Mouse (Mus musculus): ENCODE data around the gene Pitx2. TPM values are rescaled to one million over a fixed set of nuclear protein-coding genes. Genes with fewer than 3 reads are reported as not detected.
A peak's percentile ranks its signal among the peaks of the same experiment; 100 is the strongest.

Gene Pitx2
- total RNA-seq, 1 experiment: 9.8 TPM

DNA sequence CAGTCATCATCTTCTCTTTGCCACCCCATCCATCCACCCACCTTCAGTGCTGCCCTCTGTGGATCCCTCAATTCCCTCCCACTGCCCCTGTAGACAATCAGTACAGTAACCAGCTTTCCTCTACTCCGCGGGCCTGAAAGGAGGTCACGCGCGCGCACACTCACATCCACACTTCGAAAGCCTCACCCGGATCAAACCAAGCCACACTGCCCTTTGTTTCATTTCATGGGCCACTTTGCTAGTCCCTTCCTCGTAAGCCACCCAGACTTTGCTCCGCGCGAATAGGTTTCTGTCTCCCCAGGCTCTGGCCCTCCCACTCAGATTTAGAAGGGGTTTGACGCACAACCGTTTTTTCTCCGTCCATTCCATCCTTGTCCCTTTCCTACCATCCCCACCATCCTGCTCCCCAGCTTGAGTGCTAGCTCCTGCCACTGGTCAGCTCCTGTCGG lies 494 bp upstream of the Pitx2 start:
- Histone ChIP-seq H3K4me3 (ENCODE audit: insufficient read depth in 1 of 2, low read depth in 1 of 2, low read length in 2 of 2, poor library complexity in 1 of 2, severe bottlenecking in 1 of 2) (peak overlapping the region; percentile 14 to 54; a peak in 2 of 4 replicates), H3K9me3 (ENCODE audit: control insufficient read depth, insufficient read depth, low read depth, low read length) (no peaks in the 10 kb centered on the region), H3K36me3 (ENCODE audit: control insufficient read depth, insufficient read depth, low read length, poor library complexity, severe bottlenecking) (no peaks in the 10 kb centered on the region), H3K9ac (ENCODE audit: insufficient read depth, low read depth, low read length, poor library complexity, severe bottlenecking) (no peak overlapping the region), H3K27ac (ENCODE audit: insufficient read depth, low read depth, low read length, poor library complexity, severe bottlenecking) (no peak overlapping the region), H3K4me1 (ENCODE audit: control insufficient read depth in 2 of 2, insufficient read depth in 2 of 2, low read length in 2 of 2, poor library complexity in 1 of 2) (peaks cover 0 to 3% of the 10 kb centered on the region in 2 experiments; a peak in 1 of 4 replicates)
- TF ChIP-seq ZC3H11A (IDR thresholded peaks at IDR 0.05; ENCODE audit: borderline replicate concordance, low read depth, low read length) (no peak), CHD2 (IDR thresholded peaks at IDR 0.05; ENCODE audit: low read depth, low read length) (no peak), MAFK (IDR thresholded peaks at IDR 0.05; ENCODE audit: insufficient read depth, low read depth, low read length) (no peak), ZNF384 (IDR thresholded peaks at IDR 0.05; ENCODE audit: low read depth, low read length) (no peak), HCFC1 (IDR thresholded peaks at IDR 0.05; ENCODE audit: borderline replicate concordance, insufficient read depth, low read length) (no peak)
- in situ Hi-C loops (cut with MboI; ENCODE audit: low sequenced_read_pairs in 2 of 2, unreplicated experiment in 2 of 2): no loop called here
- DNase-seq (ENCODE audit: low read depth, low spot score): no peak

DNA sequence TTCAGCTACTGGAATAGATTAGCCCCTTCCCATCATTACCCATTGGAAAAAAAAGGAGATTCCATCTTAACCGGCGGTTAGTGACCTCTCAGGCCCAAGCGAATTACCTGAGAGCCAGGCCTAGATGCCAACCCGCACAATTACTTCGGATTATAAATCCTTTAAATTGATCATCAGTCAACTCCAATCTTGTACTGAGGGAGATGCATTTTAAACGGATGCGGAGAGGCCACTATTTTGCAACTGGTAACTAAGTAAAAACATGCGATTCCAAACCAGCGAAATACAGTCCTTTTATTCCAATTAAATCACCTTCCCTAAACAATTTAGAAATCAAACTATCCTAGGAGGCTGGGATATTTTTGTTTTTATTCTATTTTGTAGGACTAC lies 818 bp downstream of the Pitx2 start:
- Histone ChIP-seq H3K4me3 (ENCODE audit: insufficient read depth in 1 of 2, low read depth in 1 of 2, low read length in 2 of 2, poor library complexity in 1 of 2, severe bottlenecking in 1 of 2) (no peak overlapping the region), H3K36me3 (ENCODE audit: control insufficient read depth, insufficient read depth, low read length, poor library complexity, severe bottlenecking) (no peaks in the 10 kb centered on the region), H3K9ac (ENCODE audit: insufficient read depth, low read depth, low read length, poor library complexity, severe bottlenecking) (no peak overlapping the region), H3K4me1 (ENCODE audit: control insufficient read depth in 2 of 2, insufficient read depth in 2 of 2, low read length in 2 of 2, poor library complexity in 1 of 2) (peaks cover 0 to 3% of the 10 kb centered on the region in 2 experiments; a peak in 1 of 4 replicates), H3K27ac (ENCODE audit: insufficient read depth, low read depth, low read length, poor library complexity, severe bottlenecking) (no peak overlapping the region), H3K9me3 (ENCODE audit: control insufficient read depth, insufficient read depth, low read depth, low read length) (no peaks in the 10 kb centered on the region)
- TF ChIP-seq ZC3H11A (IDR thresholded peaks at IDR 0.05; ENCODE audit: borderline replicate concordance, low read depth, low read length) (no peak), MAFK (IDR thresholded peaks at IDR 0.05; ENCODE audit: insufficient read depth, low read depth, low read length) (no peak), CHD2 (IDR thresholded peaks at IDR 0.05; ENCODE audit: low read depth, low read length) (no peak), HCFC1 (IDR thresholded peaks at IDR 0.05; ENCODE audit: borderline replicate concordance, insufficient read depth, low read length) (no peak), ZNF384 (IDR thresholded peaks at IDR 0.05; ENCODE audit: low read depth, low read length) (no peak)
- in situ Hi-C loops (cut with MboI; ENCODE audit: low sequenced_read_pairs in 2 of 2, unreplicated experiment in 2 of 2): loop anchor here (5.0 to 25.0 kb wide), 5 partner anchors 856 to 1912 kb away; partner anchors contain the start of genes Lef1 (in 1 of the 2) and Neurog2 (in 1 of the 2)
- DNase-seq (ENCODE audit: low read depth, low spot score): no peak

DNA sequence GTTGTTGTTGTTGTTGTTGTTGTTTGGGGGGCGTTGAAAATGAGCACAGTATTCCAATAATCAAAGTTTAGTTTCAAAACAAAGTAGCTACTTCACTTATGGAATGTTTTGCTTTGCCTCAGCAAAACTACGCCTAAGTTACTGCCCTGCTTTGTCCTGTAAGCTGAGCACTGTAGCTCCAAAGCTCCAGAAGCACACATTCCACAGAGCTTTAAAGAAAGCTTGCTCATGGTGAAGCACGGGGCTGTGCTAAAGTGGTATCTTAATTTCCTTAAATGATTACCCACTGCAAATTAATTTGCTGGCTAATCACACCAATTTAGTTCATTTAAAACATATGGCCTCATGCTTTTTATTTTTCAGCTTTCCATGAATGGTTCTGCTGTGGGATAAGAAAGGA lies 1.5 kb downstream of the Pitx2 start:
- no peak overlapping the region for H3K4me3 ChIP-seq (ENCODE audit: insufficient read depth in 1 of 2, low read depth in 1 of 2, low read length in 2 of 2, poor library complexity in 1 of 2, severe bottlenecking in 1 of 2)
- DNase-seq (ENCODE audit: low read depth, low spot score): no peak
- no peak overlapping the region for H3K27ac ChIP-seq (ENCODE audit: insufficient read depth, low read depth, low read length, poor library complexity, severe bottlenecking)
- no peaks in the 10 kb centered on the region for H3K9me3 ChIP-seq (ENCODE audit: control insufficient read depth, insufficient read depth, low read depth, low read length)
- no peaks in the 10 kb centered on the region for H3K36me3 ChIP-seq (ENCODE audit: control insufficient read depth, insufficient read depth, low read length, poor library complexity, severe bottlenecking)
- H3K9ac ChIP-seq (ENCODE audit: insufficient read depth, low read depth, low read length, poor library complexity, severe bottlenecking): no peak overlapping the region
- no peak for TF ChIP-seq HCFC1 (IDR thresholded peaks at IDR 0.05; ENCODE audit: borderline replicate concordance, insufficient read depth, low read length)
- no peak for TF ChIP-seq MAFK (IDR thresholded peaks at IDR 0.05; ENCODE audit: insufficient read depth, low read depth, low read length)
- no peak for TF ChIP-seq CHD2 (IDR thresholded peaks at IDR 0.05; ENCODE audit: low read depth, low read length)
- no peak for TF ChIP-seq ZNF384 (IDR thresholded peaks at IDR 0.05; ENCODE audit: low read depth, low read length)
- no peak for TF ChIP-seq ZC3H11A (IDR thresholded peaks at IDR 0.05; ENCODE audit: borderline replicate concordance, low read depth, low read length)
- peaks cover 0 to 3% of the 10 kb centered on the region in 2 experiments; a peak in 1 of 4 replicates for H3K4me1 ChIP-seq (ENCODE audit: control insufficient read depth in 2 of 2, insufficient read depth in 2 of 2, low read length in 2 of 2, poor library complexity in 1 of 2)
- in situ Hi-C loops (cut with MboI; ENCODE audit: low sequenced_read_pairs in 2 of 2, unreplicated experiment in 2 of 2): loop anchor here (5.0 to 25.0 kb wide), 5 partner anchors 856 to 1911 kb away; partner anchors contain the start of genes Lef1 (in 1 of the 2) and Neurog2 (in 1 of the 2)

DNA sequence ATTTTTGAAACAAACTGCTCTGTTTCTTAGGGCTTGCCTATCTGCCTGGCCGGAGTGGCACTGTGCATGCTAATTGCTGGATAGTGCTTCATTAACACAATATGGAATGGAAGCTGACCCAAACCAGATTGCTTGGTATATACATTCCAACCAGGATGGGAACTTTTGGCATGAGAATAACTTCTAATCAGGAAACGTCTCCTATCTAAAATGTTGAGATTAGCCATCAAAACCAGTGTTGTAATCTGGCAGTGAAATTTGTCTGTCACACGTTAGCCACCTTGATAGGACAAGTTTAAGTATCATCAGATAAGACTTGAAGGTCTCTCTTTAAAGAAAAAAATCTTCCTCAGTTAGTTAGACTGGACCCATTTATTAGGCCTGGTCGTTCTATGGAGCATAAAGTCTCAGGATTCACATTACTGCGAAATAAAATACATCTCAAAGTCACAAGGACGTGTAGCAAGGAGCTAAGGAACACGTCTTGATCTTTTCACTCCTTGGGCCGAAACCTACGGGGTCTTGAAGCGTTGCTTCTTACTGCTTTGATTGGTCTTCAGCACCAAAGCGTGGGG lies 2.1 kb downstream of the Pitx2 start:
- H3K9ac ChIP-seq (ENCODE audit: insufficient read depth, low read depth, low read length, poor library complexity, severe bottlenecking): no peak overlapping the region
- no peak overlapping the region for H3K4me3 ChIP-seq (ENCODE audit: insufficient read depth in 1 of 2, low read depth in 1 of 2, low read length in 2 of 2, poor library complexity in 1 of 2, severe bottlenecking in 1 of 2)
- H3K27ac ChIP-seq (ENCODE audit: insufficient read depth, low read depth, low read length, poor library complexity, severe bottlenecking): no peak overlapping the region
- no peaks in the 10 kb centered on the region for H3K36me3 ChIP-seq (ENCODE audit: control insufficient read depth, insufficient read depth, low read length, poor library complexity, severe bottlenecking)
- no peak for TF ChIP-seq CHD2 (IDR thresholded peaks at IDR 0.05; ENCODE audit: low read depth, low read length)
- no peak for TF ChIP-seq MAFK (IDR thresholded peaks at IDR 0.05; ENCODE audit: insufficient read depth, low read depth, low read length)
- TF ChIP-seq HCFC1 (IDR thresholded peaks at IDR 0.05; ENCODE audit: borderline replicate concordance, insufficient read depth, low read length): no peak
- TF ChIP-seq ZC3H11A (IDR thresholded peaks at IDR 0.05; ENCODE audit: borderline replicate concordance, low read depth, low read length): no peak
- TF ChIP-seq ZNF384 (IDR thresholded peaks at IDR 0.05; ENCODE audit: low read depth, low read length): no peak
- no peak for DNase-seq (ENCODE audit: low read depth, low spot score)
- in situ Hi-C loops (cut with MboI; ENCODE audit: low sequenced_read_pairs in 2 of 2, unreplicated experiment in 2 of 2): loop anchor here (5.0 to 25.0 kb wide), 5 partner anchors 857 to 1911 kb away; partner anchors contain the start of genes Lef1 (in 1 of the 2) and Neurog2 (in 1 of the 2)
- H3K9me3 ChIP-seq (ENCODE audit: control insufficient read depth, insufficient read depth, low read depth, low read length): no peaks in the 10 kb centered on the region
- H3K4me1 ChIP-seq (ENCODE audit: control insufficient read depth in 2 of 2, insufficient read depth in 2 of 2, low read length in 2 of 2, poor library complexity in 1 of 2): peaks cover 0 to 3% of the 10 kb centered on the region in 2 experiments; a peak in 1 of 4 replicates
